Mouse (Mus musculus): Measurements from ENCODE around the gene Faap100.
"Not testable (repeated sequence)": the region's sequence is repeated elsewhere in the genome, so short reads cannot be mapped to it uniquely, and the experiment has no call there.

Faap100 gene

GRCm38 (mm10) chr11:120376302-120377160, 2.0 kb downstream of the Faap100 start:
- no peak for DNase-seq (ENCODE audit: low read depth)

- DNase-seq (ENCODE audit: low read depth) = no peak
Measured at GRCm38 (mm10) chr11:120375324-120375723, 3.2 kb downstream of the Faap100 start.

- no peak for DNase-seq (ENCODE audit: low read depth)
Measured at GRCm38 (mm10) chr11:120373820-120374586, 4.6 kb downstream of the Faap100 start.

GRCm38 (mm10) chr11:120373025-120373424, 5.5 kb downstream of the Faap100 start:
- no peak for DNase-seq (ENCODE audit: low read depth)

- DNase-seq (ENCODE audit: low read depth) = no peak
Measured at GRCm38 (mm10) chr11:120369656-120370055, 8.9 kb downstream of the Faap100 start.

- DNase-seq (ENCODE audit: low read depth) = no peak
Measured at GRCm38 (mm10) chr11:120366443-120367027, 12.0 kb downstream of the Faap100 start.

- no peak for DNase-seq (ENCODE audit: low read depth)
Measured at GRCm38 (mm10) chr11:120362891-120363290, 15.7 kb downstream of the Faap100 start.

GRCm38 (mm10) chr11:120361295-120361694, 17.3 kb downstream of the Faap100 start, which contains the start of gene Fscn2:
TSS of gene Fscn2 (plus strand) at chr11:120361534.
- DNase-seq (ENCODE audit: low read depth) = no peak

GRCm38 (mm10) chr11:120360755-120361154, 17.8 kb downstream of the Faap100 start:
- DNase-seq (ENCODE audit: low read depth) = no peak

GRCm38 (mm10) chr11:120360062-120360461, 18.5 kb downstream of the Faap100 start:
- DNase-seq (ENCODE audit: low read depth) = no peak

- DNase-seq (ENCODE audit: low read depth) = no peak
Measured at GRCm38 (mm10) chr11:120359391-120359790, 19.2 kb downstream of the Faap100 start.

- DNase-seq (ENCODE audit: low read depth) = no peak
Measured at GRCm38 (mm10) chr11:120357791-120358401, 20.7 kb downstream of the Faap100 start.

GRCm38 (mm10) chr11:120356900-120357299, 21.7 kb downstream of the Faap100 start:
- DNase-seq (ENCODE audit: low read depth) = no peak

- no peak for DNase-seq (ENCODE audit: low read depth)
Measured at GRCm38 (mm10) chr11:120356319-120356840, 22.2 kb downstream of the Faap100 start.

- DNase-seq (ENCODE audit: low read depth) = no peak
Measured at GRCm38 (mm10) chr11:120355277-120356039, 23.1 kb downstream of the Faap100 start.

- DNase-seq (ENCODE audit: low read depth) = no peak
Measured at GRCm38 (mm10) chr11:120354304-120355276, 24.0 kb downstream of the Faap100 start.

GRCm38 (mm10) chr11:120353500-120354303, 24.9 kb downstream of the Faap100 start:
- DNase-seq (ENCODE audit: low read depth) = peak; percentile 75

- no peak for DNase-seq (ENCODE audit: low read depth)
Measured at GRCm38 (mm10) chr11:120352571-120353290, 25.8 kb downstream of the Faap100 start.

- DNase-seq (ENCODE audit: low read depth) = not testable (repeated sequence)
Measured at GRCm38 (mm10) chr11:120352093-120352350, 26.5 kb downstream of the Faap100 start.

All from fibroblast of lung, adult 2 months (primary cell).